9 mouse cellular contexts compared by ENCODE assay signal in genomic region chr17:12195137-12195536, GRCm38 (mm10).
DNase-seq lines count a peak whose midpoint lies in the region; ATAC-seq and TF ChIP-seq lines count a peak whose summit lies in the region.
"Had no signal": no experiment of that assay in that cellular context is flagged by ENCODE, and none has a peak within 500 bp of the region (broad histone marks: within the 10 kb centered on the region; RNA-seq: fewer than 3 reads in every experiment).

No protein-coding gene starts in this region.

- no peak for TF ChIP-seq POLR2A in thymus, adult 2 months (IDR thresholded peaks at IDR 0.05; ENCODE audit: control insufficient read depth, extremely low read depth, insufficient read depth, low read length, poor library complexity)

- no peak overlapping the region for H3K4me3 ChIP-seq in forebrain, embryonic 13.5 days
- H3K4me3 ChIP-seq in forebrain, embryonic 14.5 days (ENCODE audit: low read depth, low read length) = no peak overlapping the region
- H3K4me3 ChIP-seq in thymus, adult 2 months (ENCODE audit: control insufficient read depth, insufficient read depth, low read length) = peak overlapping the region; percentile 23; the same call in 1 of the 2 replicates
- no peak overlapping the region for H3K4me3 ChIP-seq in limb, embryonic 10.5 days
- H3K4me3 ChIP-seq in forebrain, postnatal 0 days (ENCODE audit: low read depth, low read length) = no peak overlapping the region

- peaks cover 13% of the 10 kb centered on the region; the same call in 1 of the 2 replicates for H3K36me3 ChIP-seq in forebrain, embryonic 13.5 days (ENCODE audit: poor library complexity, severe bottlenecking)
- H3K36me3 ChIP-seq in forebrain, embryonic 14.5 days (ENCODE audit: control insufficient read depth, insufficient read depth, low read length) = no peaks in the 10 kb centered on the region
- no peaks in the 10 kb centered on the region for H3K36me3 ChIP-seq in thymus, adult 2 months (ENCODE audit: control insufficient read depth, insufficient read depth, low read length)
- peaks cover 31% of the 10 kb centered on the region for H3K36me3 ChIP-seq in limb, embryonic 10.5 days
- no peaks in the 10 kb centered on the region for H3K36me3 ChIP-seq in forebrain, postnatal 0 days (ENCODE audit: insufficient read depth)

- no peak overlapping the region for H3K9ac ChIP-seq in forebrain, embryonic 13.5 days
- H3K9ac ChIP-seq in forebrain, embryonic 14.5 days (ENCODE audit: low read length) = no peak overlapping the region
- H3K9ac ChIP-seq in forebrain, postnatal 0 days = no peak overlapping the region

- no peak for TF ChIP-seq CTCF in thymus, adult 2 months (IDR thresholded peaks at IDR 0.05; ENCODE audit: borderline replicate concordance, control insufficient read depth, extremely low read depth, insufficient read depth, low read length, poor library complexity)
- no peak for TF ChIP-seq CTCF in forebrain, postnatal 0 days (IDR thresholded peaks at IDR 0.05; ENCODE audit: low read depth)

- no peaks in the 10 kb centered on the region for H3K9me3 ChIP-seq in forebrain, embryonic 13.5 days (replicated peaks)
- no peaks in the 10 kb centered on the region for H3K9me3 ChIP-seq in forebrain, embryonic 14.5 days (replicated peaks; ENCODE audit: control insufficient read depth, low read length)
- H3K9me3 ChIP-seq in limb, embryonic 10.5 days (replicated peaks) = no peaks in the 10 kb centered on the region
- H3K9me3 ChIP-seq in forebrain, postnatal 0 days (ENCODE audit: low read length) = no peaks in the 10 kb centered on the region

- no peaks in the 10 kb centered on the region; the same call in 1 of the 2 replicates for H3K4me1 ChIP-seq in forebrain, embryonic 13.5 days
- H3K4me1 ChIP-seq in forebrain, embryonic 14.5 days (ENCODE audit: control insufficient read depth, insufficient read depth, low read length) = peaks cover 5% of the 10 kb centered on the region; the same call in 1 of the 2 replicates
- peaks cover 6% of the 10 kb centered on the region for H3K4me1 ChIP-seq in thymus, adult 2 months (replicated peaks; ENCODE audit: control insufficient read depth, insufficient read depth, low read length)
- peaks cover 31% of the 10 kb centered on the region for H3K4me1 ChIP-seq in limb, embryonic 10.5 days
- H3K4me1 ChIP-seq in forebrain, postnatal 0 days (ENCODE audit: insufficient read depth) = no peaks in the 10 kb centered on the region

- ATAC-seq in forebrain, embryonic 13.5 days = no peak
- no peak for ATAC-seq in forebrain, embryonic 14.5 days
- no peak for ATAC-seq in forebrain, postnatal 0 days

- H3K27ac ChIP-seq in forebrain, embryonic 13.5 days = 0 out of 2 replicates have a peak overlapping the region, but pooled peaks have one; percentile 5
- H3K27ac ChIP-seq in forebrain, embryonic 14.5 days (ENCODE audit: low read depth, low read length) = no peak overlapping the region
- H3K27ac ChIP-seq in thymus, adult 2 months (ENCODE audit: control insufficient read depth, insufficient read depth, low read length) = no peak overlapping the region
- peak overlapping the region; percentile 69 for H3K27ac ChIP-seq in limb, embryonic 10.5 days
- no peak overlapping the region for H3K27ac ChIP-seq in forebrain, postnatal 0 days (ENCODE audit: low read depth, low read length)

- 70% methylated on average over 5 of the region's 5 CpGs for WGBS in forebrain, embryonic 13.5 days
- 61% methylated on average over 5 of the region's 5 CpGs for WGBS in forebrain, embryonic 14.5 days
- 55% methylated on average over 5 of the region's 5 CpGs for WGBS in thymus, adult 2 months
- 34% methylated on average over 5 of the region's 5 CpGs for WGBS in limb, embryonic 10.5 days
- 63% methylated on average over 5 of the region's 5 CpGs for WGBS in forebrain, postnatal 0 days

- H3K27me3 ChIP-seq in forebrain, embryonic 13.5 days = no peaks in the 10 kb centered on the region
- H3K27me3 ChIP-seq in forebrain, embryonic 14.5 days (replicated peaks; ENCODE audit: control insufficient read depth, insufficient read depth, low read length) = no peaks in the 10 kb centered on the region
- no peaks in the 10 kb centered on the region for H3K27me3 ChIP-seq in thymus, adult 2 months (ENCODE audit: control insufficient read depth, insufficient read depth, low read length)
- H3K27me3 ChIP-seq in limb, embryonic 10.5 days (ENCODE audit: low read depth, poor library complexity, severe bottlenecking) = no peaks in the 10 kb centered on the region
- no peaks in the 10 kb centered on the region for H3K27me3 ChIP-seq in forebrain, postnatal 0 days (ENCODE audit: insufficient read depth, low read length)

- DNase-seq in forebrain, embryonic 14.5 days (ENCODE audit: low spot score) = no peak
- DNase-seq in thymus, adult 2 months = no peak
- no peak for DNase-seq in thymus, postnatal 36 days
- DNase-seq in limb, embryonic 10.5 days (ENCODE audit: low spot score) = peak; percentile 49
- peak; percentile 25 for DNase-seq in thymus, postnatal 25 days
- no peak for DNase-seq in frontal cortex, postnatal 36 days (ENCODE audit: low spot score in 2 of 2)
- no peak for DNase-seq in forebrain, postnatal 0 days
- DNase-seq: right cerebral cortex, postnatal 25 days had no signal

- no peak overlapping the region for H3K4me2 ChIP-seq in forebrain, embryonic 13.5 days
- H3K4me2 ChIP-seq in forebrain, embryonic 14.5 days (ENCODE audit: low read length) = no peak overlapping the region
- H3K4me2 ChIP-seq in forebrain, postnatal 0 days (ENCODE audit: low read depth) = no peak overlapping the region

Comparison
In these comparisons a context has a peak if more than half of its experiments do, and no peak if none do; other contexts are left out.
1. H3K27ac ChIP-seq: peak in forebrain, embryonic 13.5 days (single experiment) and limb, embryonic 10.5 days (single experiment); none in forebrain, embryonic 14.5 days (single experiment), thymus, adult 2 months (single experiment) and forebrain, postnatal 0 days (single experiment).
2. DNase-seq: peak in limb, embryonic 10.5 days (single experiment) and thymus, postnatal 25 days (single experiment); none in forebrain, embryonic 14.5 days (single experiment), thymus, adult 2 months (single experiment), thymus, postnatal 36 days (0 of 2), frontal cortex, postnatal 36 days (0 of 2) and forebrain, postnatal 0 days (single experiment).